Mouse (Mus musculus) heart, adult 2 months (tissue): Measurements from ENCODE around the gene Tnni3k. TPM values are rescaled to one million over a fixed set of nuclear protein-coding genes. Genes with fewer than 3 reads are reported as not detected.
"Not testable (repeated sequence)": the region's sequence is repeated elsewhere in the genome, so short reads cannot be mapped to it uniquely, and the experiment has no call there.

Experiments
- DNase-seq, 2 experiments: peaks; one replicate each; pipeline ENCODE4 v3.0.0; 2021
- H3K27ac ChIP-seq: fragments of 200-600 bp; 2 replicates; pipeline ENCODE4 v1.8.1; 2022
- H3K27me3 ChIP-seq: fragments of 200-500 bp; 2 replicates; pipeline ENCODE4 v1.6.1; 2012; ENCODE audit warnings: mild to moderate bottlenecking, low read length, inconsistent platforms, mixed read lengths; ENCODE audit not compliant: control insufficient read depth, insufficient read depth
- H3K36me3 ChIP-seq: fragments of 200-500 bp; 2 replicates; pipeline ENCODE4 v1.6.1; 2012; ENCODE audit warnings: low read length, inconsistent platforms; ENCODE audit not compliant: control insufficient read depth, insufficient read depth
- H3K4me1 ChIP-seq: fragments of 200-500 bp; 2 replicates; pipeline ENCODE4 v1.6.1; 2011; ENCODE audit warnings: low read length; ENCODE audit not compliant: control insufficient read depth, insufficient read depth
- H3K4me3 ChIP-seq: fragments of 200-600 bp; 2 replicates; pipeline ENCODE4 v1.8.1; 2022
- H3K79me2 ChIP-seq: fragments of 200-500 bp; replicated peaks from 2 replicates; pipeline ENCODE4 v1.6.1; 2012; ENCODE audit warnings: mild to moderate bottlenecking, inconsistent platforms, low read length, moderate library complexity, mixed read lengths; ENCODE audit not compliant: control insufficient read depth, insufficient read depth
- H3K9ac ChIP-seq: fragments of 200-500 bp; 2 replicates; pipeline ENCODE4 v1.6.1; 2012; ENCODE audit warnings: low read depth, mild to moderate bottlenecking, control low read depth, inconsistent platforms, low read length, mixed read lengths
- CTCF ChIP-seq: fragments of 200-600 bp; IDR thresholded peaks from 2 replicates; pipeline ENCODE4 v1.8.1; 2022; ENCODE audit warnings: antibody characterized with exemption, mild to moderate bottlenecking, moderate library complexity
- EP300 ChIP-seq: fragments of 200-500 bp; IDR thresholded peaks from 2 replicates; pipeline ENCODE4 v1.6.1; 2011; ENCODE audit warnings: low read depth, low read length, control low read depth; ENCODE audit not compliant: insufficient read depth
- POLR2A ChIP-seq: fragments of 200-500 bp; IDR thresholded peaks from 2 replicates; pipeline ENCODE4 v1.6.1; 2011; ENCODE audit warnings: mild to moderate bottlenecking, low read depth, low read length, control low read depth; ENCODE audit not compliant: insufficient read depth
- WGBS: fragments of 180-500 bp; shearing (Covaris S2); methylation state at CpG from one replicate; pipeline ENCODE4 v1.1.7; 2018; 5-methylcytosine and 5-hydroxymethylcytosine counted together
- intact Hi-C: fragments of 180-260 bp; cut with DNase I; formaldehyde crosslinking; loops from one replicate; pipeline ENCODE4 v1.15.1; 2025
- polyA plus RNA-seq: library from polyadenylated mRNA; depleted of rRNA; stranded (reverse); fragments of >200 nt; gene quantifications from 2 replicates; pipeline ENCODE4 v1.2.3, GENCODE M21; 2012
- total RNA-seq, 2 experiments: library from RNA; stranded (reverse); gene quantifications; 2 replicates each; pipeline ENCODE4 v1.2.3; 2021

The Tnni3k gene
- total and polyA plus RNA-seq, 3 experiments: 69.7 to 75.9 (median 69.9) TPM

GRCm38 (mm10) chr3:154825739-154826138, 229.5 kb downstream of the Tnni3k start:
- intact Hi-C loops: no loop called here
- Histone ChIP-seq H3K36me3 (peaks cover 15% of the 10 kb centered on the region), H3K9ac (no peak overlapping the region), H3K4me1 (peaks cover 2% of the 10 kb centered on the region; the same call in 1 of the 2 replicates), H3K4me3 (no peak overlapping the region), H3K27me3 (no peaks in the 10 kb centered on the region), H3K27ac (no peak overlapping the region), H3K79me2 (no peaks in the 10 kb centered on the region; the same call in 1 of the 2 replicates)
- no peak for TF ChIP-seq POLR2A
- no peak for DNase-seq
- 48% methylated on average over 3 of the region's 3 CpGs for whole genome bisulfite sequencing

- DNase-seq: no peak
Observed at GRCm38 (mm10) chr3:154824713-154825112, 230.5 kb downstream of the Tnni3k start.

GRCm38 (mm10) chr3:154819684-154820083, 235.5 kb downstream of the Tnni3k start:
- H3K27me3 ChIP-seq, H3K36me3 ChIP-seq, H3K4me1 ChIP-seq, H3K27ac ChIP-seq, H3K79me2 ChIP-seq, intact Hi-C loops, H3K9ac ChIP-seq, DNase-seq, H3K4me3 ChIP-seq: not testable (repeated sequence)
- WGBS: 19% methylated on average over 5 of the region's 5 CpGs

More at GRCm38 (mm10) chr3:154824713-154825112, 230.5 kb downstream of the Tnni3k start:
- WGBS: 51% methylated on average over 4 of the region's 4 CpGs
- H3K27ac ChIP-seq: peak overlapping the region; percentile 41; the same call in 1 of the 2 replicates
- no peak for TF ChIP-seq CTCF
- no peak for TF ChIP-seq POLR2A
- no peak for TF ChIP-seq EP300
- H3K36me3 ChIP-seq: peaks cover 15% of the 10 kb centered on the region
- H3K4me3 ChIP-seq: no peak overlapping the region
- H3K9ac ChIP-seq: no peak overlapping the region
- no peaks in the 10 kb centered on the region for H3K27me3 ChIP-seq
- H3K79me2 ChIP-seq: no peaks in the 10 kb centered on the region; the same call in 1 of the 2 replicates
- peaks cover 2% of the 10 kb centered on the region; the same call in 1 of the 2 replicates for H3K4me1 ChIP-seq
- intact Hi-C loops: no loop called here

- Histone ChIP-seq H3K4me3 (no peak overlapping the region), H3K36me3 (no peaks in the 10 kb centered on the region), H3K27me3 (no peaks in the 10 kb centered on the region), H3K79me2 (no peaks in the 10 kb centered on the region), H3K4me1 (peaks cover 2% of the 10 kb centered on the region), H3K9ac (no peak overlapping the region), H3K27ac (no peak overlapping the region)
- TF ChIP-seq EP300: 0 out of 2 replicates have a peak, but pooled peaks have one; percentile 20
- no peak for TF ChIP-seq POLR2A
- intact Hi-C loops: no loop called here
- 12% methylated on average over 7 of the region's 7 CpGs for WGBS
- peak; percentile 22 to 62 for DNase-seq
Observed at GRCm38 (mm10) chr3:154817732-154818131, 237.5 kb downstream of the Tnni3k start.

- H3K9ac ChIP-seq: no peak overlapping the region
- DNase-seq: peak; percentile 28 to 57
- TF ChIP-seq CTCF (no peak), POLR2A (no peak), EP300 (no peak)
- no peak overlapping the region; the same call in 1 of the 2 replicates for H3K27ac ChIP-seq
- WGBS: 49% methylated on average over 19 of the region's 19 CpGs
- no peaks in the 10 kb centered on the region for H3K79me2 ChIP-seq
- H3K4me3 ChIP-seq: no peak overlapping the region
- intact Hi-C loops: no loop called here
- no peaks in the 10 kb centered on the region for H3K27me3 ChIP-seq
- no peaks in the 10 kb centered on the region for H3K36me3 ChIP-seq
- peaks cover 2% of the 10 kb centered on the region for H3K4me1 ChIP-seq
Observed at GRCm38 (mm10) chr3:154816801-154817625, 238.2 kb downstream of the Tnni3k start.

GRCm38 (mm10) chr3:154816231-154816630, 239.0 kb downstream of the Tnni3k start:
- Histone ChIP-seq H3K36me3 (no peaks in the 10 kb centered on the region), H3K4me1 (peaks cover 2% of the 10 kb centered on the region), H3K27ac (no peak overlapping the region), H3K4me3 (no peak overlapping the region), H3K27me3 (no peaks in the 10 kb centered on the region), H3K79me2 (no peaks in the 10 kb centered on the region), H3K9ac (no peak overlapping the region)
- TF ChIP-seq POLR2A (no peak), EP300 (no peak), CTCF (no peak)
- intact Hi-C loops: no loop called here
- no peak for DNase-seq
- 46% methylated on average over 3 of the region's 3 CpGs for WGBS
